Mouse (Mus musculus): ENCODE results near the gene Hs1bp3. TPM values are rescaled to one million over a fixed set of nuclear protein-coding genes. Genes with fewer than 3 reads are reported as not detected.

Hs1bp3 gene
- polyA plus RNA-seq, 2 experiments = 12.6 to 16.7 TPM

DNA sequence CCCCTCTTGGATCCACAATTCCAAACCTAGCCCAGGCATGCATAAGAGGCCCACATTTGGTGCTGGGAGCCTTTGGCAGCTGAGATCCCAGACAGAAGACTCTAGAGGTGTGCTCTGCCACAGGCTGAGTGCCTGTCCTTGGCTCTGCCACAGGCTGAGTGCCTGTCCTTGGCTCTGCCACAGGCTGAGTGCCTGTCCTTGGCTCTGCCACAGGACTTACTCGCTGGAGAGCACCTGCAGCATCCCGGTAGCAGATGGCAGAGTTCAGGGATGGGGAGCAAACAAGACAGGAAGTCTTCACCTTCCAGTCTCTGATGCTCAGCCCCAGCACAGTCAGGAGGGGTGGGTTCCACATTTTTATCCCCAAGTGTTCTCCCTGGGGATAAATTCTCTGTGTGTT lies 8.0 kb upstream of the Hs1bp3 start:
- H3K27ac ChIP-seq (replicated peaks; ENCODE audit: low read depth, low read length) = no peak overlapping the region
- H3K27me3 ChIP-seq (ENCODE audit: control insufficient read depth, insufficient read depth, low read length) = peaks cover 47% of the 10 kb centered on the region
- no peak for DNase-seq (ENCODE audit: low spot score)
- no peaks in the 10 kb centered on the region for H3K9me3 ChIP-seq (ENCODE audit: control insufficient read depth, low read length)
- 43% methylated on average over 2 of the region's 2 CpGs for WGBS
- H3K4me3 ChIP-seq (replicated peaks; ENCODE audit: low read length) = no peak overlapping the region
- no peak overlapping the region for H3K9ac ChIP-seq (ENCODE audit: low read depth, low read length, severe bottlenecking)
- TF ChIP-seq POLR2A (IDR thresholded peaks at IDR 0.05; ENCODE audit: borderline replicate concordance, extremely low read depth, insufficient read depth, insufficient read length) = no peak
- H3K36me3 ChIP-seq (ENCODE audit: control insufficient read depth, insufficient read depth, low read length) = no peaks in the 10 kb centered on the region
- H3K4me1 ChIP-seq (ENCODE audit: control insufficient read depth, insufficient read depth, low read length) = peaks cover 5% of the 10 kb centered on the region
- H3K4me2 ChIP-seq (replicated peaks; ENCODE audit: low read depth, low read length, severe bottlenecking) = no peak overlapping the region
- no peak for ATAC-seq (ENCODE audit: low FRiP score, low read depth)

DNA sequence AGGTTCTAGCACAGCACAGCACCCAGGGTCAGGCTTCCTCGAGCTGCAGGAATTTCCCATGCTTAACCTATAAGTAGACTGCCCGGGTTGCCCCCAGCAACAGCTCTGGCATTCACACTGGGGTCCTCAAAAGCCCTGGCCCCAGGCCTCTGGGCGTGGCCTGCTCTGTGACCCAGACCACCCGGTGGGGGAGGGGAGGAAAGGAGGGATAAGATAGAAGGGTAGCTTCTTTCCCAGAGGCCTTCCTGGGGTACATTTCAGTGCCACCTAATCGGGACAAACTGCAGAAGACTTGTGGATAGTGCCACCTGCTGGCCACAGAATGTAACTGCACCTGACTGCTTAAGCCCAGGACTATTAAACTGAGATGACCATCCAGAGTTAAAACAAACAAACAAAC lies 6.8 kb upstream of the Hs1bp3 start:
- DNase-seq (ENCODE audit: low spot score) (peak; percentile 70), ATAC-seq (ENCODE audit: low FRiP score, low read depth) (no peak)
- Histone ChIP-seq H3K9me3 (ENCODE audit: control insufficient read depth, low read length) (no peaks in the 10 kb centered on the region), H3K4me1 (ENCODE audit: control insufficient read depth, insufficient read depth, low read length) (peaks cover 5% of the 10 kb centered on the region), H3K9ac (ENCODE audit: low read depth, low read length, severe bottlenecking) (no peak overlapping the region), H3K4me3 (replicated peaks; ENCODE audit: low read length) (no peak overlapping the region), H3K4me2 (replicated peaks; ENCODE audit: low read depth, low read length, severe bottlenecking) (no peak overlapping the region), H3K36me3 (ENCODE audit: control insufficient read depth, insufficient read depth, low read length) (no peaks in the 10 kb centered on the region), H3K27me3 (ENCODE audit: control insufficient read depth, insufficient read depth, low read length) (peaks cover 35% of the 10 kb centered on the region), H3K27ac (replicated peaks; ENCODE audit: low read depth, low read length) (no peak overlapping the region)
- WGBS = 7% methylated on average over 5 of the region's 5 CpGs
- no peak for TF ChIP-seq POLR2A (IDR thresholded peaks at IDR 0.05; ENCODE audit: borderline replicate concordance, extremely low read depth, insufficient read depth, insufficient read length)

DNA sequence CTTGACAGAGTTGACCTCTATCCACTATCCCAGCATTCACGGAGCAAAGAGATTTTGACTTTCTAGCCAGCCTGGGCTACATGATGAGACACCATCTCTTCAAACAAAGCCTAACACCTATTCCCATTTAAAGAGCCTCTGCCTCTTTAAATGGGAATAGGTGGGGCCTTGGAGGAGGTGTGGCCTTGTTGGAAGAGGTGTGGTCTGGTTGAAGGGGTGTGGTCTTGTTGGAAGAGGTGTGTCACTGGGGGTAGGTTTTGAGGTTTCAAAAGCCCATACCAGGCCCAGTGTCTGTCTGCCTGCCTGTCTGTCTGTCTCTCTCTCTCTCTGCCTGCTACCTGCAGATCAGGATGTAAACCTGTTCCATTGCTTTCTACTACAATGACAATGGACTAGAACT lies 6.3 kb upstream of the Hs1bp3 start:
- H3K4me2 ChIP-seq (replicated peaks; ENCODE audit: low read depth, low read length, severe bottlenecking) = no peak overlapping the region
- H3K27me3 ChIP-seq (ENCODE audit: control insufficient read depth, insufficient read depth, low read length) = peaks cover 31% of the 10 kb centered on the region
- no peak overlapping the region for H3K27ac ChIP-seq (replicated peaks; ENCODE audit: low read depth, low read length)
- no peak overlapping the region for H3K4me3 ChIP-seq (replicated peaks; ENCODE audit: low read length)
- no peak for TF ChIP-seq POLR2A (IDR thresholded peaks at IDR 0.05; ENCODE audit: borderline replicate concordance, extremely low read depth, insufficient read depth, insufficient read length)
- ATAC-seq (ENCODE audit: low FRiP score, low read depth) (no peak), DNase-seq (ENCODE audit: low spot score) (no peak)
- peaks cover 5% of the 10 kb centered on the region for H3K4me1 ChIP-seq (ENCODE audit: control insufficient read depth, insufficient read depth, low read length)
- no peaks in the 10 kb centered on the region for H3K36me3 ChIP-seq (ENCODE audit: control insufficient read depth, insufficient read depth, low read length)
- 64% methylated on average over 1 of the region's 1 CpGs for WGBS
- H3K9me3 ChIP-seq (ENCODE audit: control insufficient read depth, low read length) = no peaks in the 10 kb centered on the region
- H3K9ac ChIP-seq (ENCODE audit: low read depth, low read length, severe bottlenecking) = no peak overlapping the region

DNA sequence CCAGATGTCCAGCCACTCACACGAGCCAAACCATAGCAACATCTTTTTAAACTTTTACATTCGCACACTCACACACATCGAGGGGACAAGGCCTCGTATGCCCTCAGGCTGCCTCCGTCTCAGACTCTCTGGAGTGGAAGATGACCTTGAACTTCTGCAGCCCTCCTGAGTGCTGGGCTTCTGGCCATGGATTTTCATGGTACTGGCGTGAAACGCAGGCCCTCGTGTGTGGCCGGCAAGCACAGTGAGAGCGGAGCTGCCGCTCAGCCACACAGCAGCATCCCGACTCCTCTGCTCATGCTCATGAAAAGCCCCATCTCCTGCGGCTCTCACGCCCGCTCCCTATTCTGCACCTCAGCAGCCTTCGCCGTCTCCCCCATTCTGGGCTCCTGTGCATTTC lies 2.2 kb upstream of the Hs1bp3 start:
- Histone ChIP-seq H3K9ac (ENCODE audit: low read depth, low read length, severe bottlenecking) (no peak overlapping the region), H3K27ac (replicated peaks; ENCODE audit: low read depth, low read length) (no peak overlapping the region), H3K4me1 (ENCODE audit: control insufficient read depth, insufficient read depth, low read length) (peaks cover 3% of the 10 kb centered on the region; the same call in 1 of the 2 replicates), H3K9me3 (ENCODE audit: control insufficient read depth, low read length) (no peaks in the 10 kb centered on the region), H3K4me2 (replicated peaks; ENCODE audit: low read depth, low read length, severe bottlenecking) (no peak overlapping the region), H3K27me3 (ENCODE audit: control insufficient read depth, insufficient read depth, low read length) (no peaks in the 10 kb centered on the region; the same call in 1 of the 2 replicates), H3K36me3 (ENCODE audit: control insufficient read depth, insufficient read depth, low read length) (no peaks in the 10 kb centered on the region), H3K4me3 (replicated peaks; ENCODE audit: low read length) (no peak overlapping the region)
- DNase-seq (ENCODE audit: low spot score) = no peak
- ATAC-seq (ENCODE audit: low FRiP score, low read depth) = no peak
- TF ChIP-seq POLR2A (IDR thresholded peaks at IDR 0.05; ENCODE audit: borderline replicate concordance, extremely low read depth, insufficient read depth, insufficient read length) = no peak
- WGBS = 52% methylated on average over 17 of the region's 17 CpGs

DNA sequence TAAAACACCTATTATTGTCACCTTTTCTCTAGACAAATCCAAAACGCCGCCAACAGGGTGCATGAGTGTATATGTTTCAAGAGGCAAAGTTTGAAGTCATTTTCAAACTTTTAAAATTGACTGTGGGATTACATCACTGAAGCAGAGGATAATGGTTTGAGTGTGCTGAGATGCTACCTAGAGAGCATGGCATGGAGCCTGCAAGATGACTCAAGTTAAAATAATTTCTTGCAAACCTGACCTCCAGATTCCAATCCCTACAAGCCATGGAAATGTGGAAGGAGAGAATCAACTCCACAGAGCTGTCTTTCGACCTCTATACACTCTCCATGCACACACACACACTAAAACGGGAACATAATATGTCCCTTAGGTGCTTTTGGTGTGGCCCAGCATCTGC lies 966 bp upstream of the Hs1bp3 start:
- Histone ChIP-seq H3K27ac (replicated peaks; ENCODE audit: low read depth, low read length) (no peak overlapping the region), H3K4me1 (ENCODE audit: control insufficient read depth, insufficient read depth, low read length) (peaks cover 3% of the 10 kb centered on the region; the same call in 1 of the 2 replicates), H3K4me3 (replicated peaks; ENCODE audit: low read length) (no peak overlapping the region), H3K36me3 (ENCODE audit: control insufficient read depth, insufficient read depth, low read length) (no peaks in the 10 kb centered on the region), H3K9me3 (ENCODE audit: control insufficient read depth, low read length) (no peaks in the 10 kb centered on the region), H3K9ac (ENCODE audit: low read depth, low read length, severe bottlenecking) (no peak overlapping the region), H3K4me2 (replicated peaks; ENCODE audit: low read depth, low read length, severe bottlenecking) (no peak overlapping the region), H3K27me3 (ENCODE audit: control insufficient read depth, insufficient read depth, low read length) (no peaks in the 10 kb centered on the region; the same call in 1 of the 2 replicates)
- no peak for TF ChIP-seq POLR2A (IDR thresholded peaks at IDR 0.05; ENCODE audit: borderline replicate concordance, extremely low read depth, insufficient read depth, insufficient read length)
- DNase-seq (ENCODE audit: low spot score) = no peak
- ATAC-seq (ENCODE audit: low FRiP score, low read depth) = no peak
- WGBS = 82% methylated on average over 4 of the region's 4 CpGs

DNA sequence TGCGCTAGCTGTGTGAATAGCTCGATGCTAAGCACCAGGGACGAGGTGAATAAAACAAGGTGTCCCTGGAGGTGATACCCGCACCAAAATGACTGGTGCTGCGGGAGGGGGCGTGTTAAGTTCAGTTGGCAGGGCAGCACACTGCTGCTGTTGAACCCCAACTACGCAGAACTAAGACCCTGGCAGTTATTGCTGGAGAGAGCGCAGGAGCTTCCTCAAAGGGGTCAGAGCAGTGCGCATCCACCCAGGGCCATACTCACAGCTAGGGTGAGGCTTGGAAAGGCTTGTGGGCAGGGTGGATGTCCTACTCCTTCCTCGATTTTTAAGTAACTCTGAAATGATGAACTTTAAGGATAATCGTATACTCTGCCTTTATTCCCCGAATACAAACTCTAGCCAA lies 541 bp downstream of the Hs1bp3 start:
- Histone ChIP-seq H3K36me3 (ENCODE audit: control insufficient read depth, insufficient read depth, low read length) (peaks cover 13% of the 10 kb centered on the region), H3K9ac (ENCODE audit: low read depth, low read length, severe bottlenecking) (peak overlapping the region; percentile 62), H3K4me2 (replicated peaks; ENCODE audit: low read depth, low read length, severe bottlenecking) (peak overlapping the region; percentile 72), H3K4me3 (replicated peaks; ENCODE audit: low read length) (peak overlapping the region; percentile 60), H3K27ac (replicated peaks; ENCODE audit: low read depth, low read length) (no peak overlapping the region), H3K9me3 (ENCODE audit: control insufficient read depth, low read length) (no peaks in the 10 kb centered on the region), H3K27me3 (ENCODE audit: control insufficient read depth, insufficient read depth, low read length) (no peaks in the 10 kb centered on the region; the same call in 1 of the 2 replicates), H3K4me1 (ENCODE audit: control insufficient read depth, insufficient read depth, low read length) (peaks cover 3% of the 10 kb centered on the region; the same call in 1 of the 2 replicates)
- 18% methylated on average over 12 of the region's 12 CpGs for WGBS
- peak; percentile 16; the same call in 1 of the 2 replicates for ATAC-seq (ENCODE audit: low FRiP score, low read depth)
- no peak for TF ChIP-seq POLR2A (IDR thresholded peaks at IDR 0.05; ENCODE audit: borderline replicate concordance, extremely low read depth, insufficient read depth, insufficient read length)
- DNase-seq (ENCODE audit: low spot score) = no peak

All from limb, embryonic 14.5 days (tissue).